Mouse (Mus musculus) left cerebral cortex, adult 8-10 months (tissue): ENCODE data around the gene Desi2. TPM values are rescaled to one million over a fixed set of nuclear protein-coding genes. Genes with fewer than 3 reads are reported as not detected.
"Not testable (repeated sequence)": the region's sequence is repeated elsewhere in the genome, so short reads cannot be mapped to it uniquely, and the experiment has no call there.

ENCODE experiments used
- DNase-seq, 2 experiments: peaks; one replicate each; pipeline ENCODE4 v3.0.0; 2022; ENCODE audit warnings: low spot score in 2 of 2
- total RNA-seq, 4 experiments: library from RNA; stranded (reverse); gene quantifications; 2 replicates each; pipeline ENCODE4 v1.2.4; 2022

Gene Desi2
- total RNA-seq, 4 experiments from 2014 or later, result 16.0 to 17.5 (median 17.0) TPM

- no peak for DNase-seq
Observed at GRCm38 (mm10) chr1:178258821-178259220, 71.6 kb downstream of the Desi2 start.

- not testable (repeated sequence) for DNase-seq
Observed at GRCm38 (mm10) chr1:178265381-178265780, 78.2 kb downstream of the Desi2 start.

GRCm38 (mm10) chr1:178270635-178271034 lies 83.4 kb downstream of the Desi2 start:
- no peak for DNase-seq

GRCm38 (mm10) chr1:178275174-178275730 lies 88.0 kb downstream of the Desi2 start:
- peak in 1 of 2 experiments; percentile 13 for DNase-seq

- DNase-seq, result peak; percentile 9 to 42
Observed at GRCm38 (mm10) chr1:178275738-178276053, 88.5 kb downstream of the Desi2 start.

- peak; percentile 41 to 77 for DNase-seq
Observed at GRCm38 (mm10) chr1:178276054-178276911, 89.1 kb downstream of the Desi2 start.

GRCm38 (mm10) chr1:178283314-178283713 lies 96.1 kb downstream of the Desi2 start:
- DNase-seq, result not testable (repeated sequence)

GRCm38 (mm10) chr1:178283946-178284720 lies 96.9 kb downstream of the Desi2 start:
- no peak for DNase-seq

- no peak for DNase-seq
Observed at GRCm38 (mm10) chr1:178287601-178288176, 100.5 kb downstream of the Desi2 start.

- DNase-seq, result no peak
Observed at GRCm38 (mm10) chr1:178291716-178292115, 104.5 kb downstream of the Desi2 start.

- DNase-seq, result no peak
Observed at GRCm38 (mm10) chr1:178294051-178294450, 106.8 kb downstream of the Desi2 start.

- not testable (repeated sequence) for DNase-seq
Observed at GRCm38 (mm10) chr1:178301261-178301660, 114.0 kb downstream of the Desi2 start.

- peak; percentile 33 to 56 for DNase-seq
Observed at GRCm38 (mm10) chr1:178303425-178303824, 116.2 kb downstream of the Desi2 start.

Other genes with a start within 250 kb of the Desi2 start
- 1 to 10 TPM; 8.3 to 9.1 (median 8.7) TPM for gene Catspere2, start 204.0 kb upstream of the Desi2 start, total RNA-seq
- gene Cox20, start 131.7 kb downstream of the Desi2 start, total RNA-seq, result 10 to 100 TPM; 22.5 to 37.3 (median 28.5) TPM
- 100 to 1,000 TPM; 359 to 418 (median 395) TPM for gene Hnrnpu, start 150.4 kb downstream of the Desi2 start, total RNA-seq
- gene Efcab2, start 218.7 kb downstream of the Desi2 start, total RNA-seq, result 10 to 100 TPM in 3 of 4 experiments, 1 to 10 TPM in 1; 10.0 to 14.8 (median 13.1) TPM